Mouse (Mus musculus) kidney, adult 2 months (tissue): ENCODE measurements around the gene Ltb4r2.

Experiments
- CTCF ChIP-seq: fragments of 200-500 bp; conservative IDR thresholded peaks from 2 replicates; pipeline ENCODE4 v1.5.1; 2011; ENCODE audit warnings: low read depth, mild to moderate bottlenecking, control low read depth, low read length, moderate library complexity, mixed read lengths; ENCODE audit not compliant: insufficient read depth, insufficient read length
- POLR2A ChIP-seq: fragments of 200-500 bp; IDR thresholded peaks from one replicate; pipeline ENCODE4 v1.6.1; 2011; ENCODE audit warnings: low read depth, low read length, control low read depth

GRCm38 (mm10) chr14:55795380-55796163 is 34.3 kb downstream of the Ltb4r2 start:
- TF ChIP-seq POLR2A (no peak), CTCF (no peak)
